Mouse (Mus musculus): Measurements from ENCODE around the gene Myl10.
"Not testable (repeated sequence)": the region's sequence is repeated elsewhere in the genome, so short reads cannot be mapped to it uniquely, and the experiment has no call there.

The Myl10 gene

GRCm38 (mm10) chr5:136706803-136707202, 13.9 kb downstream of the Myl10 start:
- DNase-seq, result peak; percentile 68 to 80

GRCm38 (mm10) chr5:136708116-136708515, 15.2 kb downstream of the Myl10 start:
- DNase-seq, result no peak

- peak; percentile 77 to 87 for DNase-seq
These were observed 17.8 kb downstream of the Myl10 start for GRCm38 (mm10) chr5:136710742-136711141.

- DNase-seq, result peak in 1 of 2 experiments; percentile 54
These were observed 21.4 kb downstream of the Myl10 start for GRCm38 (mm10) chr5:136714232-136714875.

GRCm38 (mm10) chr5:136714879-136715278, 21.9 kb downstream of the Myl10 start:
- peak; percentile 62 to 69 for DNase-seq

GRCm38 (mm10) chr5:136716696-136717572, 24.0 kb downstream of the Myl10 start:
- no peak for DNase-seq

GRCm38 (mm10) chr5:136717573-136717854, 24.6 kb downstream of the Myl10 start:
- no peak for DNase-seq

GRCm38 (mm10) chr5:136718656-136719055, 25.7 kb downstream of the Myl10 start:
- no peak for DNase-seq

GRCm38 (mm10) chr5:136721596-136721995, 28.6 kb downstream of the Myl10 start:
- no peak for DNase-seq

- DNase-seq, result not testable (repeated sequence)
These were observed 33.3 kb downstream of the Myl10 start for GRCm38 (mm10) chr5:136726271-136726670.

GRCm38 (mm10) chr5:136738918-136739317, 46.0 kb downstream of the Myl10 start:
- DNase-seq, result no peak

GRCm38 (mm10) chr5:136746596-136746995, 53.6 kb downstream of the Myl10 start:
- no peak for DNase-seq
